Mouse (Mus musculus): ENCODE measurements around the gene Pla2g12b. TPM values are rescaled to one million over a fixed set of nuclear protein-coding genes. Genes with fewer than 3 reads are reported as not detected.

Pla2g12b gene
- total RNA-seq, 4 experiments from 2014 or later = not detected

GRCm38 (mm10) chr10:59470451-59470850 lies 67.0 kb downstream of the Pla2g12b start:
- no peak for DNase-seq

Other genes with a start within 250 kb of the Pla2g12b start
- gene Sept10, start 181.8 kb upstream of the Pla2g12b start, total RNA-seq (2022) = 10 to 100 TPM; 39.3 to 54.2 (median 49.7) TPM
- 10 to 100 TPM; 23.1 to 42.2 (median 35.8) TPM for gene Sowahc, start 181.7 kb upstream of the Pla2g12b start, total RNA-seq (2022)
- gene P4ha1, start 80.4 kb upstream of the Pla2g12b start, total RNA-seq (2022) = 10 to 100 TPM; 32.5 to 73.9 (median 37.1) TPM
- 10 to 100 TPM; 23.4 to 75.5 (median 42.2) TPM for gene Gm10273, start 8.0 kb upstream of the Pla2g12b start, total RNA-seq (2022)
- gene Oit3, start 38.1 kb downstream of the Pla2g12b start, total RNA-seq (2022) = 1 to 10 TPM; 2.7 to 5.3 (median 3.1) TPM
- gene Gm10322, start 212.4 kb downstream of the Pla2g12b start, total RNA-seq (2022) = not detected
- 10 to 100 TPM; 40.4 to 61.1 (median 47.8) TPM for gene Mcu, start 213.0 kb downstream of the Pla2g12b start, total RNA-seq (2022)